Mouse (Mus musculus): ENCODE measurements around the gene Fam221b.

DNA sequence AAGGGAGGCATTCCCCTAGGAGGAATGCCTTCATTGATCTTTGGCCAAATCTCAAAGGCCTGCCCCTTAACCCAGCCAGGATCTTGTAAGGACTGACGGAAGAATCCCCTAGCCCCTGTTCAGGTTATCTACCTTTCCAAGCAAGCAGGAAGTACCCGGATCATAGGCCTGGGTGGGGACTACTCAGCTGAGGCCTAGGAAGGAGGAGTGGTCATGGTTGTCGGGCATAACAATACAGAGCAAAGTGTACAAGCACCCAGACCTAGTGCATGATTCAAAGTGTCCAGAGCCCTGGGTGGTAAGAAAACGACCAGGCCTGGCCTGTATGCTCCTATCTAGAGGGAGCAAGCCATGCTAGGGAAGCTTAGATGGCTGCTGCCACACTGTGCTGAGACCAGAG is 6.7 kb upstream of the Fam221b start:
- TF ChIP-seq CTCF (IDR thresholded peaks at IDR 0.05; ENCODE audit: insufficient read depth, low read length): no peak
- no peak for TF ChIP-seq POLR2A (IDR thresholded peaks at IDR 0.05; ENCODE audit: borderline replicate concordance, extremely low read depth, low read depth, low read length)

Measured in lung, adult 2 months (tissue).